Mouse (Mus musculus) stomach, embryonic 16.5 days (tissue): Measurements from ENCODE around the gene Chaf1a. TPM values are rescaled to one million over a fixed set of nuclear protein-coding genes. Genes with fewer than 3 reads are reported as not detected.

Source experiments
- ATAC-seq: fragments of 200-750 bp; cut with Nextera tagmentation; 2 replicates; pipeline ENCODE4 v1.8.0; 2017; ENCODE audit warnings: moderate number of reproducible peaks, moderate TSS enrichment; ENCODE audit not compliant: insufficient read depth, low FRiP score
- H3K27ac ChIP-seq: fragments of 300-500 bp; sonication (generic); 2 replicates; pipeline ENCODE4 v1.5.1; 2014; ENCODE audit warnings: low read length
- H3K27me3 ChIP-seq: fragments of 300-500 bp; sonication (generic); 2 replicates; pipeline ENCODE4 v1.6.1; 2014; ENCODE audit warnings: low read length, control low read depth, mixed read lengths; ENCODE audit not compliant: control insufficient read depth, insufficient read depth
- H3K36me3 ChIP-seq: fragments of 300-500 bp; sonication (generic); 2 replicates; pipeline ENCODE4 v1.6.1; 2014; ENCODE audit warnings: low read length; ENCODE audit not compliant: control insufficient read depth, insufficient read depth
- H3K4me1 ChIP-seq: fragments of 300-500 bp; sonication (generic); 2 replicates; pipeline ENCODE4 v1.6.1; 2014; ENCODE audit warnings: low read length, control low read depth, mixed read lengths; ENCODE audit not compliant: control insufficient read depth, insufficient read depth
- H3K4me2 ChIP-seq: fragments of 300-500 bp; sonication (generic); 2 replicates; pipeline ENCODE4 v1.6.1; 2014; ENCODE audit warnings: low read depth, low read length, mixed read lengths
- H3K4me3 ChIP-seq: fragments of 300-500 bp; sonication (generic); replicated peaks from 2 replicates; pipeline ENCODE4 v1.5.1; 2014; ENCODE audit warnings: mild to moderate bottlenecking, low read length
- H3K9ac ChIP-seq: fragments of 300-500 bp; sonication (generic); 2 replicates; pipeline ENCODE4 v1.6.1; 2014; ENCODE audit warnings: low read length
- H3K9me3 ChIP-seq: fragments of 300-500 bp; sonication (generic); replicated peaks from 2 replicates; pipeline ENCODE4 v1.6.1; 2016; ENCODE audit warnings: low read length, control low read depth; ENCODE audit not compliant: control insufficient read depth
- WGBS: fragments of 180-500 bp; shearing (Covaris S2); extraction: QIAGEN DNeasy Blood & Tissue Kit; methylation state at CpG from one replicate; pipeline ENCODE4 v1.1.7; 2014; 5-methylcytosine and 5-hydroxymethylcytosine counted together
- polyA plus RNA-seq: library from polyadenylated mRNA; unstranded; fragments of >200 nt; fragmentation: Nextera tagmentation; extraction: Ambion mirVana; gene quantifications from 2 replicates; pipeline ENCODE4 v1.2.1, GENCODE M21; 2015

Gene Chaf1a
- polyA plus RNA-seq = 16.3 and 17.8 TPM in 2 replicates

- Histone ChIP-seq H3K36me3 (peaks cover 5% of the 10 kb centered on the region; the same call in 1 of the 2 replicates), H3K9me3 (no peaks in the 10 kb centered on the region), H3K4me3 (peak within 1 kb of the TSS; percentile 93), H3K27ac (peak within 1 kb of the TSS; percentile 83), H3K9ac (peak within 1 kb of the TSS; percentile 87), H3K27me3 (no peaks in the 10 kb centered on the region), H3K4me2 (peak within 1 kb of the TSS; percentile 90), H3K4me1 (peaks cover 15% of the 10 kb centered on the region)
- ATAC-seq = peak; percentile 89
- under 1% methylated on average over 67 of the region's 68 CpGs for WGBS
Measured at GRCm38 (mm10) chr17:56040030-56040856, at the start of gene Chaf1a. Chaf1a (plus strand) TSS chr17:56040439.

GRCm38 (mm10) chr17:55996007-55996406, 44.2 kb upstream of the Chaf1a start:
- Histone ChIP-seq H3K9ac (no peak overlapping the region), H3K27ac (no peak overlapping the region), H3K4me2 (no peak overlapping the region), H3K9me3 (no peaks in the 10 kb centered on the region), H3K27me3 (no peaks in the 10 kb centered on the region; the same call in 1 of the 2 replicates), H3K4me1 (no peaks in the 10 kb centered on the region), H3K4me3 (no peak overlapping the region), H3K36me3 (no peaks in the 10 kb centered on the region)
- ATAC-seq = no peak
- WGBS = 77% methylated on average over 15 of the region's 15 CpGs

- Histone ChIP-seq H3K9ac (no peak overlapping the region), H3K9me3 (no peaks in the 10 kb centered on the region), H3K4me1 (no peaks in the 10 kb centered on the region), H3K4me3 (no peak overlapping the region), H3K4me2 (0 out of 2 replicates have a peak overlapping the region, but pooled peaks have one; percentile 7), H3K27ac (no peak overlapping the region), H3K36me3 (no peaks in the 10 kb centered on the region; the same call in 1 of the 2 replicates), H3K27me3 (no peaks in the 10 kb centered on the region; the same call in 1 of the 2 replicates)
- WGBS = 15% methylated on average over 30 of the region's 30 CpGs
- ATAC-seq = no peak
Measured at GRCm38 (mm10) chr17:55999794-56000499, 40.3 kb upstream of the Chaf1a start.

GRCm38 (mm10) chr17:56003000-56003399, 37.2 kb upstream of the Chaf1a start:
- Histone ChIP-seq H3K36me3 (no peaks in the 10 kb centered on the region; the same call in 1 of the 2 replicates), H3K27ac (no peak overlapping the region), H3K9me3 (no peaks in the 10 kb centered on the region), H3K9ac (no peak overlapping the region), H3K4me3 (no peak overlapping the region), H3K4me2 (no peak overlapping the region), H3K4me1 (peaks cover 7% of the 10 kb centered on the region), H3K27me3 (no peaks in the 10 kb centered on the region; the same call in 1 of the 2 replicates)
- WGBS = 71% methylated on average over 3 of the region's 3 CpGs
- no peak for ATAC-seq

GRCm38 (mm10) chr17:56005415-56006061, 34.7 kb upstream of the Chaf1a start, which contains the start of the genes Stap2 and Mpnd:
Stap2 (minus strand) TSS chr17:56005584.
Mpnd (plus strand) TSS chr17:56005711.
- Histone ChIP-seq H3K4me1 (peaks cover 17% of the 10 kb centered on the region), H3K27ac (peak within 1 kb of the TSS; percentile 53), H3K4me3 (peak within 1 kb of the TSS; percentile 39), H3K4me2 (peak within 1 kb of the TSS; percentile 52), H3K36me3 (no peaks in the 10 kb centered on the region; the same call in 1 of the 2 replicates), H3K27me3 (no peaks in the 10 kb centered on the region), H3K9ac (peak within 1 kb of the TSS; percentile 64), H3K9me3 (no peaks in the 10 kb centered on the region)
- 22% methylated on average over 13 of the region's 13 CpGs for WGBS
- ATAC-seq = no peak

- H3K9ac ChIP-seq = no peak overlapping the region; the same call in 1 of the 2 replicates
- H3K27ac ChIP-seq = 0 out of 2 replicates have a peak overlapping the region, but pooled peaks have one; percentile 96
- H3K4me3 ChIP-seq = no peak overlapping the region
- H3K27me3 ChIP-seq = no peaks in the 10 kb centered on the region
- no peak overlapping the region for H3K4me2 ChIP-seq
- peaks cover 8% of the 10 kb centered on the region for H3K36me3 ChIP-seq
- peaks cover 21% of the 10 kb centered on the region for H3K4me1 ChIP-seq
- 50% methylated on average over 10 of the region's 10 CpGs for WGBS
- no peak for ATAC-seq
- H3K9me3 ChIP-seq = no peaks in the 10 kb centered on the region
Measured at GRCm38 (mm10) chr17:56006956-56007355, 33.3 kb upstream of the Chaf1a start.

- H3K9me3 ChIP-seq = no peaks in the 10 kb centered on the region
- H3K9ac ChIP-seq = peak overlapping the region; percentile 58
- H3K4me2 ChIP-seq = peak overlapping the region; percentile 100
- H3K27ac ChIP-seq = peak overlapping the region; percentile 96
- 22% methylated on average over 13 of the region's 14 CpGs for WGBS
- peaks cover 21% of the 10 kb centered on the region for H3K4me1 ChIP-seq
- peak; percentile 2; the same call in 1 of the 2 replicates for ATAC-seq
- peaks cover 11% of the 10 kb centered on the region for H3K36me3 ChIP-seq
- no peaks in the 10 kb centered on the region for H3K27me3 ChIP-seq
- peak overlapping the region; percentile 86 for H3K4me3 ChIP-seq
Measured at GRCm38 (mm10) chr17:56007444-56008355, 32.5 kb upstream of the Chaf1a start.
